Mouse (Mus musculus) CH12.LX (cell line): ENCODE data around the gene Proser2. TPM values are rescaled to one million over a fixed set of nuclear protein-coding genes. Genes with fewer than 3 reads are reported as not detected.
"Not testable (repeated sequence)": the region's sequence is repeated elsewhere in the genome, so short reads cannot be mapped to it uniquely, and the experiment has no call there.

Source experiments
- DNase-seq: peaks from one replicate; pipeline ENCODE4 v3.0.0-alpha.2; 2013; ENCODE audit errors: extremely low read depth
- H3K27ac ChIP-seq: 2 replicates; pipeline ENCODE4 v1.5.1; 2012; ENCODE audit warnings: low read depth, mild to moderate bottlenecking, control low read depth, moderate library complexity; ENCODE audit not compliant: insufficient read depth
- H3K27me3 ChIP-seq: replicated peaks from 2 replicates; pipeline ENCODE3; 2012; ENCODE audit warnings: inconsistent platforms
- H3K36me3 ChIP-seq, 2 experiments: replicated peaks in 1 of 2; 2 replicates each; pipeline versions ENCODE3 to v1.6.1; 2012; ENCODE audit warnings: inconsistent platforms in 1 of 2, low read length in 1 of 2, mild to moderate bottlenecking in 1 of 2, mixed read lengths in 1 of 2, moderate library complexity in 1 of 2; ENCODE audit not compliant: control insufficient read depth in 1 of 2, insufficient read depth in 1 of 2
- H3K4me1 ChIP-seq, 2 experiments: 2 replicates each; pipeline ENCODE4 v1.6.1; 2012; ENCODE audit warnings: inconsistent platforms in 1 of 2, moderate library complexity in 1 of 2; ENCODE audit not compliant: insufficient read depth in 2 of 2, control insufficient read depth in 1 of 2
- H3K4me2 ChIP-seq: 2 replicates; pipeline ENCODE4 v1.6.1; 2012; ENCODE audit warnings: low read depth, mild to moderate bottlenecking, control low read depth; ENCODE audit not compliant: poor library complexity, insufficient read depth, severe bottlenecking
- H3K4me3 ChIP-seq, 3 experiments: fragments of 150-350 bp in 1 of 3; sonication (generic) in 1 of 3; replicated peaks in 1 of 3; 2 replicates each; pipeline versions ENCODE3 to v1.5.1; 2011 to 2012; ENCODE audit warnings: low read depth in 2 of 3, low read length in 2 of 3, mild to moderate bottlenecking in 2 of 3, moderate library complexity in 2 of 3, control low read depth in 1 of 3, improper control_type of control experiment in 1 of 3, inconsistent platforms in 1 of 3, mixed read lengths in 1 of 3; ENCODE audit not compliant: poor library complexity in 1 of 3
- H3K79me2 ChIP-seq: replicated peaks from 2 replicates; pipeline ENCODE4 v1.6.1; 2012; ENCODE audit warnings: mild to moderate bottlenecking, moderate library complexity; ENCODE audit not compliant: control insufficient read depth, poor library complexity, insufficient read depth, severe bottlenecking; ENCODE audit errors: extremely low read depth
- H3K9ac ChIP-seq: 2 replicates; pipeline ENCODE4 v1.6.1; 2012; ENCODE audit warnings: low read depth, mild to moderate bottlenecking, control low read depth, moderate library complexity; ENCODE audit not compliant: insufficient read depth
- H3K9me3 ChIP-seq: replicated peaks from 2 replicates; pipeline ENCODE3; 2012; ENCODE audit warnings: low read length, inconsistent platforms, mixed read lengths
- CHD1 ChIP-seq: IDR thresholded peaks from 2 replicates; pipeline ENCODE4 v1.6.1; 2012; ENCODE audit warnings: low read depth, low read length, improper control_type of control experiment, inconsistent platforms
- E2F4 ChIP-seq: IDR thresholded peaks from 2 replicates; pipeline ENCODE4 v1.6.1; 2011; ENCODE audit warnings: low read depth, low read length, improper control_type of control experiment; ENCODE audit not compliant: insufficient replicate concordance
- ELF1 ChIP-seq: IDR thresholded peaks from 2 replicates; pipeline ENCODE4 v1.6.1; 2014; ENCODE audit warnings: low read depth, mild to moderate bottlenecking, inconsistent platforms, low read length, improper control_type of control experiment
- ETS1 ChIP-seq: conservative IDR thresholded peaks from 2 replicates; pipeline ENCODE4 v1.6.1; 2012; ENCODE audit warnings: low read depth, mild to moderate bottlenecking, inconsistent platforms, low read length, improper control_type of control experiment, moderate library complexity
- GABPA ChIP-seq: IDR thresholded peaks from 2 replicates; pipeline ENCODE4 v1.6.1; 2012; ENCODE audit warnings: low read depth, low read length, improper control_type of control experiment, inconsistent platforms; ENCODE audit not compliant: insufficient replicate concordance
- HCFC1 ChIP-seq: IDR thresholded peaks from 2 replicates; pipeline ENCODE4 v1.6.1; 2012; ENCODE audit warnings: low read depth, mild to moderate bottlenecking, inconsistent platforms, low read length, improper control_type of control experiment
- IRF4 ChIP-seq: IDR thresholded peaks from 2 replicates; pipeline ENCODE4 v1.6.1; 2014; ENCODE audit warnings: low read depth, mild to moderate bottlenecking, inconsistent platforms, low read length, improper control_type of control experiment
- MAFK ChIP-seq: IDR thresholded peaks from 2 replicates; pipeline ENCODE4 v1.6.1; 2011; ENCODE audit warnings: low read length, improper control_type of control experiment; ENCODE audit not compliant: insufficient replicate concordance
- MAX ChIP-seq: IDR thresholded peaks from 2 replicates; pipeline ENCODE4 v1.6.1; 2011; ENCODE audit warnings: low read length, improper control_type of control experiment
- MAZ ChIP-seq: IDR thresholded peaks from 2 replicates; pipeline ENCODE4 v1.6.1; 2012; ENCODE audit warnings: low read depth, mild to moderate bottlenecking, inconsistent platforms, low read length, improper control_type of control experiment, moderate library complexity
- MEF2A ChIP-seq: IDR thresholded peaks from 2 replicates; pipeline ENCODE4 v1.6.1; 2014; ENCODE audit warnings: low read depth, mild to moderate bottlenecking, inconsistent platforms, low read length, improper control_type of control experiment, borderline replicate concordance
- MXI1 ChIP-seq: IDR thresholded peaks from 2 replicates; pipeline ENCODE4 v1.6.1; 2011; ENCODE audit warnings: mild to moderate bottlenecking, low read depth, low read length, improper control_type of control experiment
- MYC ChIP-seq: IDR thresholded peaks from 2 replicates; pipeline ENCODE4 v1.6.1; 2011; ENCODE audit warnings: low read depth, mild to moderate bottlenecking, improper control_type of control experiment, low read length
- NELFE ChIP-seq: IDR thresholded peaks from 2 replicates; pipeline ENCODE4 v1.6.1; 2011; ENCODE audit warnings: low read depth, low read length, improper control_type of control experiment
- PAX5 ChIP-seq: IDR thresholded peaks from 2 replicates; pipeline ENCODE4 v1.6.1; 2012; ENCODE audit warnings: low read length, inconsistent platforms, mixed read lengths
- POLR2A ChIP-seq: IDR thresholded peaks from 2 replicates; pipeline ENCODE4 v1.6.1; 2011; ENCODE audit warnings: low read depth, mild to moderate bottlenecking, improper control_type of control experiment, low read length
- POLR2AphosphoS2 ChIP-seq: IDR thresholded peaks from 2 replicates; pipeline ENCODE4 v1.6.1; 2011; ENCODE audit warnings: low read depth, low read length, improper control_type of control experiment
- SIN3A ChIP-seq: IDR thresholded peaks from 2 replicates; pipeline ENCODE4 v1.6.1; 2012; ENCODE audit warnings: low read length, improper control_type of control experiment, inconsistent platforms
- SMC3 ChIP-seq: IDR thresholded peaks from 2 replicates; pipeline ENCODE4 v1.6.1; 2011; ENCODE audit warnings: low read depth, low read length, improper control_type of control experiment
- TBP ChIP-seq: conservative IDR thresholded peaks from 2 replicates; pipeline ENCODE4 v1.6.1; 2011; ENCODE audit warnings: low read depth, low read length, improper control_type of control experiment
- TCF12 ChIP-seq: IDR thresholded peaks from 2 replicates; pipeline ENCODE4 v1.6.1; 2014; ENCODE audit warnings: low read depth, mild to moderate bottlenecking, inconsistent platforms, low read length, improper control_type of control experiment
- UBTF ChIP-seq: IDR thresholded peaks from 2 replicates; pipeline ENCODE4 v1.6.1; 2012; ENCODE audit warnings: low read depth, mild to moderate bottlenecking, inconsistent platforms, low read length, improper control_type of control experiment, moderate library complexity
- USF2 ChIP-seq: conservative IDR thresholded peaks from 2 replicates; pipeline ENCODE4 v1.6.1; 2011; ENCODE audit warnings: low read depth, low read length, improper control_type of control experiment
- ZKSCAN1 ChIP-seq: IDR thresholded peaks from 2 replicates; pipeline ENCODE4 v1.6.1; 2012; ENCODE audit warnings: low read depth, inconsistent platforms, low read length, improper control_type of control experiment, borderline replicate concordance
- ZMIZ1 ChIP-seq: IDR thresholded peaks from 2 replicates; pipeline ENCODE4 v1.6.1; 2012; ENCODE audit warnings: low read depth, mild to moderate bottlenecking, inconsistent platforms, low read length, improper control_type of control experiment
- dilution Hi-C: fragments of 300-500 bp; cut with MboI; formaldehyde crosslinking; loops from 2 replicates; pipeline ENCODE4 v1.14.3; 2020; ENCODE audit warnings: low sequenced_read_pairs; ENCODE audit not compliant: extremely low pct_unique_long_range_greater_than_20kb, extremely low pct_ligation_motif_present
- in situ Hi-C: fragments of 300-500 bp; cut with MboI; formaldehyde crosslinking; loops from 3 replicates; pipeline ENCODE4 v1.14.3; 2019; ENCODE audit warnings: low sequenced_read_pairs, low pct_ligation_motif_present, low pct_unique_long_range_greater_than_20kb, mixed read lengths
- polyA plus RNA-seq: library from polyadenylated mRNA; unstranded; fragments of >175 nt; gene quantifications from 2 replicates; pipeline ENCODE4 v1.2.1, GENCODE M21; 2012; ENCODE audit warnings: low read depth; ENCODE audit not compliant: insufficient read length
- total RNA-seq, 2 experiments: library from RNA; depleted of rRNA; stranded (reverse); fragments of 300-350 nt in 1 of 2; fragments of >200 nt in 1 of 2; gene quantifications; 2 replicates each; pipeline ENCODE4 v1.2.3; 2012 to 2014

The Proser2 gene
- total and polyA plus RNA-seq, 3 experiments: 0.29 to 2.1 TPM; not detected in 1

DNA sequence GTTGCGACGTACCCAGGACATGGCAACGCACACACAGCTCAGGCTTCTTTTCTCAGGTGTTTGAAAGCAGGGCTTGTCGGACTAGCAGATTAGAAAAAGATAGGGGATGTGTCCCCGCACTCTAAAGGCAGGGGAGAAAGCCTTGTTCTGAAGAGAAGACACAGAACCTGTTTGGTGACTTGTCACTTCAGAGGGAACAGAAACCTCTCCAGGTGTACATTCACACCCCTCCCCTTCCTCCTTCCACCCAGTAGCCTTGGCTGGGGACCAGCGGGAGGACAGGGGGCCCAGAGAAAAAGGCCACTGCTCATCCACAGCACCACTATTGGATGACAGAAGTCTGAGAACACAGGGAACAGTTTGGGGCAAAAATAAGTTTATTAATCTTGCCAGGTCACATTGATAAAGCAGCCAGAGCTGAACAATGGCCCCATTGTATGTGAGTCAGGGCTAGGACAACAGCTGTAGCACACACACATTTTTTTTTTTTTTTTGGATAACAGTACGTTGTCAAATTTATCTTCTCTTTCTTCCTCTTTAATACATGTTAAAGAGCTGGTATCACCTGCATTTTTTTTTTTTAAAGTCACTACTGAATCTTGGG, 32.8 kb downstream of the Proser2 start:
- no peak overlapping the region for H3K4me3 ChIP-seq
- no peaks in the 10 kb centered on the region for H3K9me3 ChIP-seq
- H3K4me1 ChIP-seq: peaks cover 0 to 5% of the 10 kb centered on the region in 2 experiments; a peak in 2 of 4 replicates
- TF ChIP-seq ETS1 (no peak), MAFK (no peak), SIN3A (no peak), TCF12 (no peak), POLR2A (no peak), MAX (no peak), E2F4 (no peak), PAX5 (no peak), HCFC1 (no peak), NELFE (no peak), POLR2AphosphoS2 (no peak), ZKSCAN1 (no peak), USF2 (no peak), SMC3 (no peak)
- no peaks in the 10 kb centered on the region for H3K36me3 ChIP-seq
- H3K9ac ChIP-seq: no peak overlapping the region
- no peak for DNase-seq
- dilution Hi-C loops (no loop called here), in situ Hi-C loops (no loop called here)
- H3K79me2 ChIP-seq: no peaks in the 10 kb centered on the region
- no peak overlapping the region for H3K27ac ChIP-seq
- peaks cover 14% of the 10 kb centered on the region for H3K27me3 ChIP-seq
- H3K4me2 ChIP-seq: no peak overlapping the region

DNA sequence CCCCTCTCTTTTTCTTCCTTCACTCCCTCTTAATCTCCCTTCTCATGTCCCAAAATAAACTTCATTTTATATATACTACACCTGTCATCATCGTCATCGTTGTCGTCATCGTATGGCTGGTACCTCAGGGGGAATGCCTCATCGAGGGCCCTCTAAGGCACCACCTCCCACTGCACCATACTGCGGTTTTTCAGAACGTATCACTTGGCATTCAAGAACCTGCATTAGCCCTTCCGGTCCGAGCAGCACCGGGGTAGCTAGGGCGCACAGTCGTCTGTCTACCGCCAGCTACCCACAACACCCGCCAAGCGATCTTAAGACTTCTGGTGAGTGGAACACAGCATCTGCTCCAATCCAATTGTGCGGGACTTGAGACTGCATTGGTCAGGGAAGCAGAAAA, 40.1 kb downstream of the Proser2 start:
- H3K4me3 ChIP-seq, in situ Hi-C loops, H3K9ac ChIP-seq, H3K27ac ChIP-seq, H3K36me3 ChIP-seq, H3K79me2 ChIP-seq, dilution Hi-C loops, DNase-seq, H3K9me3 ChIP-seq, H3K4me2 ChIP-seq: not testable (repeated sequence)
- H3K27me3 ChIP-seq: peaks cover 24% of the 10 kb centered on the region
- peaks cover 7 to 12% of the 10 kb centered on the region in 2 experiments; a peak in 3 of 4 replicates for H3K4me1 ChIP-seq

- in situ Hi-C loops (no loop called here), dilution Hi-C loops (no loop called here)
- no peaks in the 10 kb centered on the region for H3K36me3 ChIP-seq
- no peak for DNase-seq
- H3K27ac ChIP-seq: no peak overlapping the region
- H3K79me2 ChIP-seq: no peaks in the 10 kb centered on the region
- H3K4me3 ChIP-seq: no peak overlapping the region
- H3K9me3 ChIP-seq: no peaks in the 10 kb centered on the region
- TF ChIP-seq TCF12: no peak
- TF ChIP-seq TBP: no peak
- no peak for TF ChIP-seq ZMIZ1
- no peak for TF ChIP-seq GABPA
- no peak for TF ChIP-seq MYC
- TF ChIP-seq MAZ: no peak
- no peak for TF ChIP-seq CHD1
- no peak for TF ChIP-seq ELF1
- TF ChIP-seq HCFC1: no peak
- TF ChIP-seq MXI1: no peak
- no peak for TF ChIP-seq ZKSCAN1
- TF ChIP-seq IRF4: no peak
- TF ChIP-seq UBTF: no peak
- no peak for TF ChIP-seq MEF2A
- no peak overlapping the region for H3K4me2 ChIP-seq
- H3K27me3 ChIP-seq: peaks cover 40% of the 10 kb centered on the region
- H3K9ac ChIP-seq: no peak overlapping the region
- peaks cover 7 to 12% of the 10 kb centered on the region in 2 experiments; a peak in 3 of 4 replicates for H3K4me1 ChIP-seq
Observed at GRCm38 (mm10) chr2:6087151-6087550, 42.9 kb downstream of the Proser2 start.
